Mouse (Mus musculus): ENCODE measurements around the gene Nmnat3. TPM values are rescaled to one million over a fixed set of nuclear protein-coding genes. Genes with fewer than 3 reads are reported as not detected.

Gene Nmnat3
- polyA plus RNA-seq, 1 experiment from 2014 or later: 13.7 TPM

DNA sequence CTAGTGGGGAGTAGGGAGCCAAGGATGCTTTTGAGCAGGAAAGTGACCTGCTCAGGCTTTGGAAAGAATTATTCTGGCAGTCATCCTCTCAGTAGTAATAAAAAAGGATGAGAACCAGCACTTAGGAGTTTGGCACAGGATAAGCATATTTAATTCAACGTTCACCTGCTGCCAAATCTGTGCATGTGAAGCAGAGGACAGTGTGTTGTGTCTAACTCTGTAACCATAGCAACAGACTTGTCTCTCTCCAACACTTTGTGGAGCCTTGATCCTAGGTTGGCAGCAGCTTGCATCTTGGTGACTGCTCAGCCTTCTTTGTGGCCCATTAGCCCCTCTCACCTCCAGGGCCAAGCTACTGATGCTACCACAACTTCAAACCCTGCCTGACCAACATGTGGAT is 163.7 kb downstream of the Nmnat3 start:
- ATAC-seq (replicated peaks; ENCODE audit: extremely low read depth, insufficient read depth, low FRiP score): no peak
- no peak overlapping the region for H3K4me3 ChIP-seq (ENCODE audit: low read length)
- no peaks in the 10 kb centered on the region for H3K27me3 ChIP-seq (ENCODE audit: control insufficient read depth, insufficient read depth, low read length)
- no peaks in the 10 kb centered on the region for H3K36me3 ChIP-seq (ENCODE audit: control insufficient read depth, insufficient read depth)
- H3K27ac ChIP-seq (ENCODE audit: low read length): no peak overlapping the region
- no peak overlapping the region for H3K9ac ChIP-seq (ENCODE audit: low read length)
- no peak overlapping the region for H3K4me2 ChIP-seq (ENCODE audit: low read depth, low read length)
- H3K4me1 ChIP-seq (ENCODE audit: control insufficient read depth, insufficient read depth, low read length): no peaks in the 10 kb centered on the region
- peaks cover 2% of the 10 kb centered on the region; the same call in 1 of the 2 replicates for H3K9me3 ChIP-seq (replicated peaks; ENCODE audit: control insufficient read depth, low read length)
- 72% methylated on average over 1 of the region's 1 CpGs for WGBS

DNA sequence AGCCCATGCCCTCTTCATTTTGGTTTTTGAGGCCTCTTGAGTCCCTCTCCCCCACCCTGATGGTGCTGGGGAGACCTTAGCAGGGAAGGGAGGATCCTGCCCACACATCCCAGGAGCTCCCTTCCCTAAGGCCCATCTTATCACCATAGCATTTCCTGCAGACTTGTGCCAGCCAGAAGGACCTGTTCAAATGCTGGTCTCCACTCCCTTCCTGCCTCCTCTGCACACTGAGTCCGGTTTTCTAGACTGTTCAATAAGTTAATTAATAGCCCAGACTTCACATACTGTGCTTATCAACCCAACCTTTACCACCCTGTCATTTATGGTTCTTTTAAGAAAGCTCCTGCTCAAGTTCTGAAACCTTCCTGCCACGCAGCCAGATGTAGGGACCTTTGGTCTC is 179.5 kb downstream of the Nmnat3 start:
- H3K4me2 ChIP-seq (ENCODE audit: low read depth, low read length): no peak overlapping the region
- no peaks in the 10 kb centered on the region for H3K9me3 ChIP-seq (replicated peaks; ENCODE audit: control insufficient read depth, low read length)
- H3K9ac ChIP-seq (ENCODE audit: low read length): no peak overlapping the region
- H3K36me3 ChIP-seq (ENCODE audit: control insufficient read depth, insufficient read depth): no peaks in the 10 kb centered on the region
- H3K27me3 ChIP-seq (ENCODE audit: control insufficient read depth, insufficient read depth, low read length): no peaks in the 10 kb centered on the region
- 52% methylated on average over 2 of the region's 2 CpGs for WGBS
- no peak overlapping the region for H3K4me3 ChIP-seq (ENCODE audit: low read length)
- H3K4me1 ChIP-seq (ENCODE audit: control insufficient read depth, insufficient read depth, low read length): no peaks in the 10 kb centered on the region
- no peak for ATAC-seq (replicated peaks; ENCODE audit: extremely low read depth, insufficient read depth, low FRiP score)
- H3K27ac ChIP-seq (ENCODE audit: low read length): no peak overlapping the region

Other genes with a start within 250 kb of the Nmnat3 start
- 40.9 and 41.2 TPM in 2 replicates for gene Rbp1, start 135.5 kb downstream of the Nmnat3 start, polyA plus RNA-seq (2015; fragmentation: Nextera tagmentation; extraction: Ambion mirVana)
- 0.47 and 1.3 TPM in 2 replicates for gene Rbp2, start 198.7 kb downstream of the Nmnat3 start, polyA plus RNA-seq (2015; fragmentation: Nextera tagmentation; extraction: Ambion mirVana)